In genomic region chr4:134583513-134583912, GRCm38 (mm10) we compare ENCODE assay signal across 9 mouse cellular contexts. TPM values are rescaled to one million over a fixed set of nuclear protein-coding genes. Genes with fewer than 3 reads are reported as not detected.
A peak's percentile ranks its signal among the peaks of the same experiment; 100 is the strongest.
DNase-seq lines count a peak whose midpoint lies in the region; ATAC-seq and TF ChIP-seq lines count a peak whose summit lies in the region.
"Had no signal": no experiment of that assay in that cellular context is flagged by ENCODE, and none has a peak within 500 bp of the region (broad histone marks: within the 10 kb centered on the region; RNA-seq: fewer than 3 reads in every experiment).

No protein-coding gene starts in this region.

- no peaks in the 10 kb centered on the region for H3K79me2 ChIP-seq in C2C12 (ENCODE audit: control insufficient read depth, insufficient read depth)

- H3ac ChIP-seq in C2C12 (ENCODE audit: control insufficient read depth, insufficient read length, low read depth): no peak overlapping the region

- no peak overlapping the region for H3K9ac ChIP-seq in hindbrain, embryonic 11.5 days (ENCODE audit: low read depth, low read length)
- H3K9ac ChIP-seq: limb, embryonic 15.5 days had no signal

- no peak overlapping the region for H3K4me3 ChIP-seq in C2C12 (ENCODE audit: insufficient read depth, poor library complexity, severe bottlenecking)
- no peak overlapping the region for H3K4me3 ChIP-seq in hindbrain, embryonic 11.5 days (ENCODE audit: low read depth, low read length)
- no peak overlapping the region; the same call in 1 of the 2 replicates for H3K4me3 ChIP-seq in midbrain, embryonic 10.5 days
- H3K4me3 ChIP-seq: limb, embryonic 15.5 days had no signal

- intact Hi-C loops in heart, postnatal 14 days (cut with DNase I): no loop called here

- H3K27me3 ChIP-seq in C2C12 (ENCODE audit: control insufficient read depth, insufficient read depth, insufficient read length): no peaks in the 10 kb centered on the region
- H3K27me3 ChIP-seq in hindbrain, embryonic 11.5 days (ENCODE audit: control insufficient read depth, insufficient read depth, low read length): no peaks in the 10 kb centered on the region
- peaks cover 11% of the 10 kb centered on the region; the same call in 1 of the 2 replicates for H3K27me3 ChIP-seq in midbrain, embryonic 10.5 days (ENCODE audit: low read depth, poor library complexity, severe bottlenecking)
- H3K27me3 ChIP-seq: limb, embryonic 15.5 days had no signal

- ATAC-seq in hindbrain, embryonic 11.5 days (ENCODE audit: low FRiP score): no peak

- no peak overlapping the region for H3K4me2 ChIP-seq in hindbrain, embryonic 11.5 days (replicated peaks; ENCODE audit: low read depth, low read length)
- H3K4me2 ChIP-seq: limb, embryonic 15.5 days had no signal

- no peak overlapping the region for H3K27ac ChIP-seq in hindbrain, embryonic 11.5 days (ENCODE audit: low read depth, low read length)
- H3K27ac ChIP-seq in midbrain, embryonic 10.5 days (replicated peaks): no peak overlapping the region
- H3K27ac ChIP-seq: limb, embryonic 15.5 days had no signal

- 80% methylated on average over 3 of the region's 3 CpGs for WGBS in hindbrain, embryonic 11.5 days
- 74% methylated on average over 3 of the region's 3 CpGs for WGBS in midbrain, embryonic 10.5 days

- DNase-seq in heart, postnatal 14 days: peak; percentile 50 to 72
- no peak for DNase-seq in heart, adult 8-10 months (ENCODE audit: low spot score)
- peak; percentile 62 to 75 for DNase-seq in adrenal gland, postnatal 36 days
- DNase-seq in lung, postnatal 36 days: peak; percentile 60
- DNase-seq in hindbrain, embryonic 11.5 days (ENCODE audit: low spot score): no peak
- DNase-seq in embryo, embryonic 10.5 days (ENCODE audit: low spot score): no peak
- DNase-seq in midbrain, embryonic 10.5 days (ENCODE audit: low spot score): no peak

- no peaks in the 10 kb centered on the region for H3K9me3 ChIP-seq in hindbrain, embryonic 11.5 days (ENCODE audit: control insufficient read depth, low read length)
- no peaks in the 10 kb centered on the region for H3K9me3 ChIP-seq in midbrain, embryonic 10.5 days (replicated peaks)
- H3K9me3 ChIP-seq: limb, embryonic 15.5 days had no signal

- TF ChIP-seq CTCF in C2C12 (IDR thresholded peaks at IDR 0.05; ENCODE audit: control insufficient read depth, insufficient read depth, insufficient read length): peak; percentile 3

- no peaks in the 10 kb centered on the region for H3K79me3 ChIP-seq in C2C12 (ENCODE audit: low read depth)

- peaks cover 5% of the 10 kb centered on the region for H3K4me1 ChIP-seq in hindbrain, embryonic 11.5 days (replicated peaks; ENCODE audit: control insufficient read depth, insufficient read depth, low read length)
- H3K4me1 ChIP-seq in midbrain, embryonic 10.5 days: peaks cover 42% of the 10 kb centered on the region

- no peaks in the 10 kb centered on the region for H3K36me3 ChIP-seq in C2C12 (ENCODE audit: control insufficient read depth, insufficient read depth)
- H3K36me3 ChIP-seq in hindbrain, embryonic 11.5 days (ENCODE audit: control insufficient read depth, insufficient read depth, low read length): no peaks in the 10 kb centered on the region
- H3K36me3 ChIP-seq in midbrain, embryonic 10.5 days: no peaks in the 10 kb centered on the region
- H3K36me3 ChIP-seq: limb, embryonic 15.5 days had no signal

TF ChIP-seq in C2C12, 6 proteins besides CTCF, POLR2A, EP300 and RAD21:
- TF ChIP-seq USF1 (IDR thresholded peaks at IDR 0.05; ENCODE audit: low read depth): no peak

RNA-seq across cellular contexts. Expression of gene Selenon, which starts 31.5 kb away (rescaled TPM):
- 10 to 100 TPM; 26.1 to 27.9 TPM for total RNA-seq in heart, postnatal 14 days (2021)
- total RNA-seq in heart, adult 8-10 months (2022): 10 to 100 TPM; 17.1 to 20.4 (median 19.4) TPM
- 46.4 TPM for polyA plus RNA-seq in C2C12 (2012; fragmentation: generic; extraction: Trizol)
- total RNA-seq in adrenal gland, postnatal 36 days (2021): 10 to 100 TPM; 28.8 to 36.9 TPM
- 16.7 and 22.7 TPM in 2 replicates for polyA plus RNA-seq in hindbrain, embryonic 11.5 days (2014; fragmentation: Nextera tagmentation; extraction: Ambion mirVana)
- polyA plus RNA-seq in midbrain, embryonic 10.5 days (2016; fragmentation: Nextera tagmentation; extraction: Ambion mirVana): 8.4 and 8.6 TPM in 2 replicates

RNA-seq across cellular contexts. Expression of gene Mtfr1l, which starts 48.3 kb away (rescaled TPM):
- total RNA-seq in heart, postnatal 14 days (2021): 100 to 1,000 TPM; 162 to 167 TPM
- 100 to 1,000 TPM; 182 to 213 (median 198) TPM for total RNA-seq in heart, adult 8-10 months (2022)
- polyA plus RNA-seq in C2C12 (2012; fragmentation: generic; extraction: Trizol): 66.6 TPM
- 100 to 1,000 TPM; 128 to 136 TPM for total RNA-seq in adrenal gland, postnatal 36 days (2021)
- 136 and 138 TPM in 2 replicates for polyA plus RNA-seq in hindbrain, embryonic 11.5 days (2014; fragmentation: Nextera tagmentation; extraction: Ambion mirVana)
- 120 and 127 TPM in 2 replicates for polyA plus RNA-seq in midbrain, embryonic 10.5 days (2016; fragmentation: Nextera tagmentation; extraction: Ambion mirVana)

Comparison
In these comparisons a context has a peak if more than half of its experiments do, and no peak if none do; other contexts are left out.
1. DNase-seq: peak in heart, postnatal 14 days (2 of 2), adrenal gland, postnatal 36 days (2 of 2) and lung, postnatal 36 days (single experiment); none in heart, adult 8-10 months (single experiment), hindbrain, embryonic 11.5 days (single experiment), embryo, embryonic 10.5 days (single experiment) and midbrain, embryonic 10.5 days (single experiment).